Mouse (Mus musculus): ENCODE data around the gene Hcn3.
"Not testable (repeated sequence)": the region's sequence is repeated elsewhere in the genome, so short reads cannot be mapped to it uniquely, and the experiment has no call there.

Gene Hcn3

DNA sequence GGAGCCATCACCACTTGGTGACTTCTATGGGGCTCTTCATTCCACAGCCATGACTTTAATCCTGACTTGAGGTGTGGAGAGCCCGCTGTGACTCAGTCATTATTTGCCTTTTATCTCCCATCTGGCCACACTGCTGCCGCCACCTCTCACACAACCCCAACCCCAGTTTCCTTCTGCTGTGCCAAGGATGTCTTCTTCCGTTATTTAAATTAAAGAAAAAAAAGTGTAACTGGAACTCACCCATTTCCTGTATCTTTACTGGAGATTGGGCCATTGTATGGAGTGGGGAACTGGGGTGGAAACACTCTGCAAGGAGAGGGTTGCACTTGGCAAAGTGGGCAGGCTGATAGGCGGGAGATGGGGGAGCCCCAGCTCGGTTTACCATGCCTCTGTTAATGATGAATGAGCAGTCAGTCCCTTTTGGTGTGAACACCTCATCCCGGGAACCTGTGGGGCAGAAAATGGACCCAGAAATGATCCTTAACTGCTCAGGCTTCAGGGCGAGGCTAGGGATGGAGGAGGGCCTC is 22.6 kb upstream of the Hcn3 start:
- 0 out of 2 replicates have a peak, but pooled peaks have one; percentile 0 for ATAC-seq (ENCODE audit: insufficient number of reproducible peaks, low FRiP score, low TSS enrichment)

DNA sequence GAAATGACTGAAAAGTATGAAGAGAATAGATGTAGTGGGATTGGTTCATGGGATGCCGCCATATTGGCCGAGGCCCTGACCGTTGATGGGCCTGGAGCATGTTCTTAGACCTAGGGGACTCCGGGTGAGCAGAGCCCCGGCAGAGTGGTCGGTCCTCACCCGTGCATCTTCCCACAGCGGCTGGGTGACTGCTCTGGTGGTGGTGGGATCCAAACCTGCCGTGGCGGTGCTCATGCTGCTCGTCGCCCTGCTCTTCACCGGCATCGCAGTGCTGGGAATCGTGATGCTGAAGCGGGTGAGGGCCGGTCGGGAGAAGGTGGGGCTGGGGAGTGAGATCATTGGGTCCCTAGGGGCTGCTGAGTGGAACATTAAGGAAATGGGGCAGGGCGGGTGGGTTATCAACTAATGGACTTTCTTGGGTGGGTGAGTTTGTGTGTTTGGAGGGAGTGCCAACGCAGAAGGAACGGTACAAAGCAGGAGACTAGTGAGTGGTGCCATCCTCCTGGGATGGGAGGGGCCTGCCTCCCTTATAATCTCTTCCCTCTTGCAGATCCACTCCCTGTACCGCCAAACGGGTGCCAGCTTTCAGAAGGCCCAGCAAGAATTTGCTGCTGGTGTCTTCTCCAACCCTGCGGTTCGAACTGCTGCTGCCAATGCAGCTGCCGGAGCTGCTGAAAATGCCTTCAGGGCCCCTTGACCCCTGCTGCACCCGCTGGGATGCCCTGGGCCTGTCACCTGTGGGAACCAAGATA is 21.9 kb upstream of the Hcn3 start:
- ATAC-seq (ENCODE audit: insufficient number of reproducible peaks, low FRiP score, low TSS enrichment), result no peak

DNA sequence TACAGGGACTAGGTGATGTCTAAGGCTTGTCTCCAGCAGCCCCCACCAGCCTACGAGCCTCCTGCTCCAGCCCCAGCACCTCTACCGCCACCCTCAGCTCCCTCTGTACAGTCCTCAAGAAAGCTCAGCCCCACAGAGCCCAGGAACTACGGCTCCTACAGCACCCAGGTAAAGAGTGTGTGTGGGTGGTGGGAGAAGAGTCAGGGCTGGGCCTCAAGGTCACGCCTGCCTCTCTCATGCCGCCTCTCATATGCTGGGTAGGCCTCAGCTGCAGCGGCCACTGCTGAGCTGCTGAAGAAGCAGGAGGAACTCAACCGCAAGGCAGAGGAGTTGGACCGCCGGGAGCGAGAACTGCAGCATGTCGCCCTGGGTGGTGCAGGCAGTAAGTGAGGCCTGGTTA is 19.1 kb upstream of the Hcn3 start:
- no peak for ATAC-seq (ENCODE audit: insufficient number of reproducible peaks, low FRiP score, low TSS enrichment)

DNA sequence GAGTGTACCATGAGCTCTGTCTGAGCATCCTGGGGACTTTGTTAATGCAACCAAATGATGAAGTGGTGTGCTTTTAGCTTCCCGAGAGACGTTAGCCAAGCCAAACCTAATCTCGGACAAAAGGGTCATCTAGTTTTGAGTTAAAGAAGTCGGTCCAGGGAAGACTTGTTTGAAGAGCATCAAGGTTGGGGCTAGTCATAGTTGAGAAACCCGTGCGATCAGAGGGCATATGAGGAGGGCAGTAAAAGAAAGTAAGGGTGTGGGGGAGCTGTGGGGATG is 18.1 kb upstream of the Hcn3 start:
- no peak for ATAC-seq (ENCODE audit: insufficient number of reproducible peaks, low FRiP score, low TSS enrichment)

DNA sequence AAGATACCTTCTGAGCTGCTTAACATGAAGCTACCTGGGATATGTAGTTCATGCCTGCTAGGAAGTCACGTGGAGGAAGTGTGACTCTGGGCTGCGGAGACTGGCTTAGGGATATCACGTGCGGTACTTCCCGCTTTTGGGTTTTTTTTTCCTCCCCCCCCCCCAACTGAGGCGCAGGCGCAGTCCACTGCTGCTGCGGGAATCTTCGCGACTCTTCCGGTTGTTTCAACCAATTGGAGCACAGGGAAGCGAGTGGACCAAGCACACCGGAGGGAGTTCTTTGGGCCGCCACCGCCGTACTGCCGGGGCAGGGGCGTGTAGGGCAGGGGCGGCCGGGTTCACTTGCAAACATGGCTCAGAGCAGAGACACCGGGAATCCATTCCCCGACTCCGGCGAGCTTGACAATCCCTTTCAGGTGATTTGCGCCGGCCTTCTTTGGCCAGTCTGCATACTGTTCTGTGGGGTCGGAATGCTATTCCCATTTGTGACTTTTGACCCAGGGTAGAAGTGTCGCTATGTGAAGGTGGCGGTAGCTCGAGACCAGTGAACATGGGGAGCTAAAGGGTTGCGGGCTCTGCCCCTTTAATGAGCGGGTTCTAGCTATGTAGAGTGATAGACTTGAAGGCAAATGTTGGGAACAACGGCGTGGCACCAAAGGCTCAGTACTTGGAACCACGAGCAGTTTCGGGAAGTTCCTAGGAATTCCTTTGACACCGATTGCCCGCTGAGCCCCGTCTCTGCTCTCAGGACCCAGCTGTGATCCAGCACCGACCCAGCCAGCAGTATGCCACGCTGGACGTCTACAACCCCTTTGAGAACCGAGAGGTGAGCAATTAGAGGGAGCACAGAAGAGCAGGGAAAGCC is 17.5 kb upstream of the Hcn3 start, which contains the start of gene Scamp3:
Gene Scamp3 (plus strand): TSS at position 232 of the 865 bp plus-strand sequence.
- peak; percentile 94 for ATAC-seq (ENCODE audit: insufficient number of reproducible peaks, low FRiP score, low TSS enrichment)

DNA sequence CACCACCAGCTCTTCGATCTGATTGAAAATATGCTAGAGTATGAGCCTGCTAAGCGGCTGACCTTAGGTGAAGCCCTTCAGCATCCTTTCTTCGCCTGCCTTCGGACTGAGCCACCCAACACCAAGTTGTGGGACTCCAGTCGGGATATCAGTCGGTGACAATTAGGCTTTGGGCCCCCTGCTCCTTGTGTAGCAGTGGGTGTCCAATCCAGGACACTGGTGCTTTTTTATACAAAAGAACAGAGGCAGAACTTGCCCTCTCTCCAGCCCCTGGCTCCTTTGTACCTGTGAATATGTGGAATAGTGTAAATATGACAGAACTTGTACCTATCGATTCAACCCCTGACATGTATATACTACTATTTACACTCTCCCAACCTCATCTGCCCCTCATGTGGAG is 16.4 kb upstream of the Hcn3 start:
- no peak for ATAC-seq (ENCODE audit: insufficient number of reproducible peaks, low FRiP score, low TSS enrichment)

DNA sequence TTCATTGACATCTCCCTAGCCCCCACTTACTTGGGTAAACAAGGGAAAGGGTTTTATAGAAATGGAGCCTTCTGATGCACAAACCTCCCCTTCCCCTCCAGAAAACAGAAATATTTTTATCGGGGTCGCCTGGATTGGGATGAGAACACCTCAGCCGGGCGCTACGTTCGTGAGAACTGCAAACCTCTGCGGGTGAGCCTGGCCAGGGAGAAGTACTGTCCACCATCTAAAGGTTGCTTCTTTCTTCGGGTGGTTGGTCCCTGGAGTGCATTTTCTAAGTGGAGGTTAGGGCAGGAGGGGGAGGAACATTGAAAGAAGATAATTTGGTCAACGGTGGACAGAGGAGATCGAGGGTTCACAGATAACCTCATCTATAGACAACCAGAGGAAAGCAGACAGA is 15.5 kb upstream of the Hcn3 start:
- ATAC-seq (ENCODE audit: insufficient number of reproducible peaks, low FRiP score, low TSS enrichment), result no peak

DNA sequence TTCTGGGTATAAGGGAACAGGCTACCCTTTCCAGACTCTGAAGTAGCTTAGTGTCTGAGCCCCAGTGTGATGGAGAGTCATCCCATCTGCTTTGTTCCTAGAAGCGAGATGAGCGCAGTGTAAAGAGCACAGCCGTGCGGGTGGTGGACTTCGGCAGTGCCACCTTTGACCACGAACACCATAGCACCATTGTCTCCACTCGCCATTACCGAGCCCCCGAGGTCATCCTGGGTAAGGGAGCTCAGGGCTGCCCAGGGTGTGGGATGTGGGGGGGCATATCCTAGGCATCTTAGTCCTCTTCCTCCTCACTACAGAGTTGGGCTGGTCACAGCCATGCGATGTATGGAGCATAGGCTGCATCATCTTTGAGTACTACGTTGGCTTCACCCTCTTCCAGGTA is 14.8 kb upstream of the Hcn3 start:
- ATAC-seq (ENCODE audit: insufficient number of reproducible peaks, low FRiP score, low TSS enrichment), result no peak

DNA sequence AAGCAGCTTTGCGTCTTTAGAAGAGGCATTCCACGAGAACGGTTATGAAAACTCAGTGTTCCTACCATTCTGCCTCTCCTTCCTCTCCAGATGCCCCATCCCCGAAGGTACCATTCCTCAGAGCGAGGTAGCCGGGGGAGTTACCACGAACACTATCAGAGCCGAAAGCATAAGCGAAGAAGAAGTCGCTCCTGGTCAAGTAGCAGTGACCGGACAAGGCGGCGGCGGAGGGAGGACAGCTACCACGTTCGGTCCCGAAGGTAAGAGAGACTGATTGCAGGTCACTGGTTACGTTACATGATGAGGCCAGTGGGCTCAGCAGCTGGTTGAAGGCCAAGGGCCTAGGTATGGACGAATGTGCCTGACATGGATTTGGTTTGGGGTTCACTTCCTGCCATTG is 6.9 kb upstream of the Hcn3 start:
- ATAC-seq (ENCODE audit: insufficient number of reproducible peaks, low FRiP score, low TSS enrichment), result no peak

DNA sequence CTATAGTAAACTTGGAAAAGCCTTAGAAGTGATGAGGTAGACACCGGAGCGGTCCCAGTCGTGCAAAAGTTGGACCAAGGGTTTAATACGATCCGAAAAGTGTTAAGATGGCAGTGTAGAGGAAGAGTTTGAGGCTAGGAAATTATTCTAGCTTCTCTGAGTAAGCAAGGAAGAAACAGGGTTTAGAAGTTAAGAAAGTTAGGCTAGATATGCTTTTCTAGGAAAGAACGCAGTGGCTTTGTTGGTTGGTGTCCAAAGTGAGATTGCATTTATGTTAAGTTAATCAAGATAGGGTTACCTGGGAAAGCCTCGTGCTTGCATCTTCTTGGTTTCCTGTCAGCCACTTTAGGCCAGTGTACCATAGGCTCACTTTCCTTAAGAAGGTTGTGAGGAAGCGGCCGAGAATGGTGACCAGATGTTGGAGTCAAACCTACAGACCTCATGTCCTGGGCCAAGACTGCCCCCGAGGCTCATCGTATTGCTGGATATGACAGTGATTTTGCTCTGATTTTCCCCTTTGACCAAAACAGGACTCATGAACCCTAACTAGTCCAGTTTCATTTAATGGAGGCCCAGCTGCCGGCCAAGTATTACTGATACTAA is 5.4 kb upstream of the Hcn3 start:
- ATAC-seq (ENCODE audit: insufficient number of reproducible peaks, low FRiP score, low TSS enrichment), result no peak

DNA sequence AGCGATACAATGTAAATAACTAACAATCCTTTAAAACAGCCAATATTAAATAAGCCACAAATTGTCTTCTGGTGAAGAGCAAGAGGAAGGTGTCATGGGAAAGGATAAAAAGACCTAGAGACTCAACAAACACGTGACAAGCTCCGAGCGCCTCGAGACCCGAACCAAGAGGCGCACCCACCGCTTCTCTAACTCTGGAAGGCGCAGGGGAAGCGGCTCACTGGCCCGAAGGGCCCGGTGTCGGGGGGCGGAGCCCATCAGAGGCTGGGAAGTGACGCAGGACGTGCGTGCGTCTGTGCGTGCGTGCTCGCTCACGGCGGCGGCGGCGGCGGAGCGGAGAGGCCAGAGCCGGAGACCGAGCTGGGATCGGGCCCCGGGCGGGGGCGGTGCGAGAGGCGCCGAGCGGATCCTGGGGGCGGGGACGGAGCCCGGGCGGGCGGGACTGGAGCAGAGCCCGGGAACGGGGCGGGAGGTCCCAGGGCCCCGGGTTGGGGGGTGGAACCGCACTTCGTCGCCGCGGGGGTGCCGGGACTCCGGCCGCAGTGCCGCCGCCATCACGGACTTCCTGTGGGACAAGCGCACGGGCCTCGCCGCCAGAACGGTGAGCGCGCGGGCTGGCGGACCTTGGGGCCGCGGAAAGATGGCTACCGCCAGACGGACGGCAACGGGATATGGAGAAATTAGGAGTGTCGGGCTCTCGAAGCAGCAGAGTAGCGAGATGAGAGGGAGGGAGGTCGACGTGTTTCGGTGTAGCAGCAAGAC is 4.7 kb upstream of the Hcn3 start, which contains the start of gene Clk2:
Gene Clk2 (plus strand): TSS at position 290 of the 762 bp plus-strand sequence.
- ATAC-seq (ENCODE audit: insufficient number of reproducible peaks, low FRiP score, low TSS enrichment), result peak; percentile 95

DNA sequence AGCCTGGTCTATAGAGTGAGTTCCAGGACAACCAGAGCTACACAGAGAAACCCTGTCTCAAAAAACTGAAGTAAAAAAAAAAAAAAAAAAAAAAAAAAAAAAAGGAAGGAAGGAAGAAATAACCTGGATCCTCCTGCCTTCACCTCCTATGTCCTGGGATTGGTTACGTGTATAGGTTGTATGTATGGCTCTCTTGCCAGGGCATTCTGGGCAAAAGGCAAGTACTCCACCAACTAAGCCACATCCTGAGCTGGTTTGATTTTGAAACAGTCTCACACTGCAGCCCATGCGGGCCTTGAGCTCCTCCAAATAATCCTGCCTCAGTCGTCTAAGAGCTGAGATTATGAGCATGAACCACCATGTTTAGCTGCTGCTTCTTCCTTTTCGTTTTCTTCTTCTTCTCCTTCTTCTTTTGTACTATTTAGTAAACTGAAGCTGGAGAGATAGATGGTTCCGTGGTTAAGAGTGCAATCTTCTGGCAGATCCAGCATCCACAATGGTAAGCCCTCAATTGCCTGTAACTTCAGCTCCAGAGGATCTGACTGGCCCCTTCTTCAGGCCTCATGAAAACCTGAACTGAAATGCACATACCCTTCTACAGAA is 3.7 kb upstream of the Hcn3 start:
- ATAC-seq (ENCODE audit: insufficient number of reproducible peaks, low FRiP score, low TSS enrichment), result no peak

DNA sequence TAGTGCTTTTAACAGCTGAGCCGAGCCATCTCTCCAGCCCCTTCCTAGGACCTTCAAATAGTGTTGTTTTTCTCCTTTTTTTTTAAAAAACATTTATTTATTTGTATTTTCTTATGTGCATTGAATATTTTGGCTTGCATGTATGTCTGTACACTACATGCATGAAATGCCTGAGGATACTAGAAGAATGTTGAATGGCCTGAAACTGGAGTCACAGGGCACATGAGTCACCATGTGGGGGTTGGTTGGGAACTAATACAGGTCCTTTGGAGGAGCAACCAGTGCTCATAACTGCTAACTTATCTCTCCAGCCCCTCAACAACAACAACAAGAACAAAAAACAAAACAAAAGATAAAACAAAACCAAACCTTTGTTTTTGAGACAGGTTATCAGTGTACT is 3.1 kb upstream of the Hcn3 start:
- ATAC-seq (ENCODE audit: insufficient number of reproducible peaks, low FRiP score, low TSS enrichment), result no peak

DNA sequence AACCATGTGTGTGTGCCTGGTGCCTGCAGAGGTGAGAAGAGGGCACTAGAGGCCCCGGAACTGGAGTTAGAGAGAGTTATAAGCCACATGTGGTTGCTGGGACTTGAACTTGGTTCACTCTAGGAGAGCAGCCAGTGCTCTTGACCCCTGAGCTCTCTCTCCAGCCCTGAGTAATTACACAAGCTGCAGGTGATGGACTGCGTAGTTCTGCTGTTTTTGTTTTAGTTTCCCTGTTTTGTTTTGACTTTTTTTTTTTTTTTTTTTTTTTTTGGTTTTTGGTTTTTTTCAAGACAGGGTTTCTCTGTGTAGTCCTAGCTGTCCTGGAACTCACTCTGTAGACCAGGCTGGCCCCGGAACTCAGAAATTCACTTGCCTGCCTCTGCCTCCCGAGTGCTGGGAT is 1.8 kb upstream of the Hcn3 start:
- no peak for ATAC-seq (ENCODE audit: insufficient number of reproducible peaks, low FRiP score, low TSS enrichment)

DNA sequence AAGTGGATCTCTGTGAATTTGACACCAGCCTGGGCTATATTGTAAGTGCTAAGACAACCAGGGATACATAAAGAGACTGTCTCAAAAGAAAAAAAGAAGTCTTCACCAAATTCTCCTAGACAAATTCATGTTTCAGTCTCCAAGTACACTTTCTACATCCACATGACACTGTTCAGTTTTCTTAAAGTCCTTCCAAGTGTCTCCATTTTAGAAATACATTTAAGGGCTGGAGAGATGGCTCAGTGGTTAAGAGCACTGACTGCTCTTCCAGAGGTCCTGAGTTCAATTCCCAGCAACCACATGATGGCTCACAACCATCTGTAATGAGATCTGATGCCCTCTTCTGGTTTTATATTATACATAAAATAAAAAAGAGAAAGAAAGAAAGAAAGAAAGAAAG is 1.2 kb upstream of the Hcn3 start:
- ATAC-seq (ENCODE audit: insufficient number of reproducible peaks, low FRiP score, low TSS enrichment), result not testable (repeated sequence)

DNA sequence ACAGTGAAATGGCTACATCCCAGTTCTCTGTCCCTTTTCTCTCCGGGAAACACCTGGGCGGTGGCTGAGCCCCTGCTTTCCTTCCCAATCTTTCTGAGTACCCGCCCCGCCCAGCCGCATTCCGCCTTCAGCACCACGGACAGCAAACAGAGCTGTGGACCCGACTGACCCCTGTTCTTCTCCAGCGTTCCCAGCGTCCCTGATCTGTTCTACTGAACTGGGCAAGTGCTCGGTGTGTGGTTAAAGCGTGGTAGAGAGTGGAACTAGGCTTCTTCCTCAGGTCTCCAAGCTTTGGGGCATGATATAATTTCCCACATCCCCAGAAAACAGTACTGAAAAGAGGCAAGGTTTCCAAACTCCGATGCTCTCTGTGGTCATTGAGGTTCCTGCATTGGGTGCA is 785 bp downstream of the Hcn3 start:
- no peak for ATAC-seq (ENCODE audit: insufficient number of reproducible peaks, low FRiP score, low TSS enrichment)

DNA sequence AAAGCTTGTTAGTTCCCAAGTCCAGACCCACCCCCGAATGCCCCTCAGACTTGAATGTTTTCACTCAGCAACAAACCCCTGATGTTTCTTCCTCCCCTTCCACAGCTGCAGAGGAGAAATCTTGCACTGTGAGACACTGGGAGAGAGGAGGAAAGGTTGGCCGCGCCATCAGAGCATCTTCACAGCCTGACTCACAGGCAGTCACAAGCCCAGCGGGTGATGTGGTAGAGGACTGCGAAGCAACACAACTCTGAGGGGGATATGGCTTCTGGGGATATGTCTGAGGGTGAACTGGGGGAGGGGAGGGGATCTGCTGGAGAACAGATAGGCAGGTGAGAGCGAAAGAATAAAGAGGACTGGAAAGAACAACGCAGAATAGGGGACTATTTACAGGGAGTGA is 1.3 kb downstream of the Hcn3 start:
- ATAC-seq (ENCODE audit: insufficient number of reproducible peaks, low FRiP score, low TSS enrichment), result no peak

DNA sequence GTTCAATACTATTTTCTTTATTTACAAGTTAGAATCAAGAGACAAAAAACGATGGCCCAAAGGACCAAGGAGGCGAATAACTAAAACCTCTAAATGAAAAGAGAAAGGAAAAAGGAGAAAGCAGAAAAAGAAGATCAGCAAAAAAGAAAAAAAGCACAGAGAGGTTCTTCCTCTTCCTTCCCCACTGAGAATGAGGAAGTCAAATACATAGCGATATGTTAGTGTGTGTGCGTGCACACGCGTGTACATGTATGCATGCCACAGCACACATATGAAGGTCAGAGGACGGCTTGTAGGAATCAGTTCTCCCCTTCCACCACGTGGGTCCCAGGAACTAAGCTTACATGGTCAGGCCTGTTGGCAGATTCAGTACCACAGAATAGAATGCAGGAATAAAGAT is 3.0 kb downstream of the Hcn3 start:
- no peak for ATAC-seq (ENCODE audit: insufficient number of reproducible peaks, low FRiP score, low TSS enrichment)

DNA sequence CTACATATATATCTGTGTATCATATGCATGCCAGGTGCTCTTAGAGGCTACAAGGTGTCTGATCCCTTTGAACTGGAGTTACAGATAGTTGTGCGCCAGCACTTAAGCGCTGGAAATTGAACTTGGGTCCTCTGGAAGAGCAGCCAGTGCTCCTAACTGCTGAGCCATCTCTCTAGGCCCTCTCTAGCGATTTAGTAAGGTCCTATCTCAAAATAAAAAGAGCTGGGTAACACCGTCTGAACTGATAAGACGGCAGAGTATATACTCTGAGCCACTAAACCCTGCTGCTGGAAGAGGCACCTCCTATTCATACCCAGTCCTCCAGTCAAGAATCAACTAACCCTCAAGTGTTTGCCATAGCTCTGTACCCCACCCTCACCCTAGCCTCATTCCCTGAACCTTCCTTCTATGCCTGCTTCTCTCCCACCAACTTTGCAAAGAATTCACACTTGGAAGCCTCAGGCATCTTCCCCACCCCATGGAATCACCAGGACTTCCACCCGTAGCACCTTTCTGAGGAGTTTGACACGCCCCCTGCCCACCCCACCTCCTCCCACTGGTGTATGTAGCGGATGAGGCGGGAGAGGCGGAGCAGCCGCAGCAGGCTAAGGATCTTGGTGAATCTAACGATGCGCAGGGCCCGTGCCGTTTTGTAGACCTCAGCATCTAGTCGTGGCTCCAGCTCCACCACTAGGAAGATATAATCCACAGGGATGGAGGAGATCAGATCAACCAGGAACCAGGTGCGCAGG is 7.7 kb downstream of the Hcn3 start:
- no peak for ATAC-seq (ENCODE audit: insufficient number of reproducible peaks, low FRiP score, low TSS enrichment)
